Mouse (Mus musculus): ENCODE measurements around the gene Acot8. TPM values are rescaled to one million over a fixed set of nuclear protein-coding genes. Genes with fewer than 3 reads are reported as not detected.

The Acot8 gene
- polyA plus RNA-seq, 1 experiment: 7.0 TPM

- Histone ChIP-seq H3K9me3 (ENCODE audit: control insufficient read depth, low read length) (no peaks in the 10 kb centered on the region), H3K36me3 (ENCODE audit: control insufficient read depth) (peaks cover 53% of the 10 kb centered on the region), H3K4me3 (replicated peaks) (peak overlapping the region; percentile 2), H3K4me1 (ENCODE audit: control insufficient read depth) (peaks cover 72% of the 10 kb centered on the region), H3K27me3 (ENCODE audit: control insufficient read depth) (peaks cover 38% of the 10 kb centered on the region)
- no peak for TF ChIP-seq GATA1 (IDR thresholded peaks at IDR 0.05; ENCODE audit: low read length)
Observed at GRCm38 (mm10) chr2:164788411-164788810, 16.3 kb downstream of the Acot8 start.

DNA sequence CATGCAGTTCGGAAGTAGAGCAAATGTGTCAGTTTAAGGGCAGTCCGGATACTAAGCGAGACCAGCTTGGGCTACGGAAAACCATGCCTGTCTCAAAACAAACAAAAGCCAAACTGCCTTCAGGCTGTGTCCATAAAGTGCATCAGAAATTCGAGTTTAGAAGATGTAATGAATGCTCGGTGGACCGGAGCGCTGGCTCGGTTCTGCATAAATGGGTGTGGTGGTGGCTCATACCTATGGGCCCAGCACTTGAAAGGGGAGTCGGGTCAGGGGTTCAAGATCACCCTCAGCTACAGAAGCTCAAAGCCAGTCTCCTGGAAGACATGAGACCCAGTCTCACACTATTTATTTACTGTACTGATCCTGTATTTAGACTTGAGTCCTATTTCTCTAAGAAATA lies 16.9 kb downstream of the Acot8 start:
- peaks cover 46% of the 10 kb centered on the region for H3K36me3 ChIP-seq (ENCODE audit: control insufficient read depth)
- peaks cover 66% of the 10 kb centered on the region for H3K4me1 ChIP-seq (ENCODE audit: control insufficient read depth)
- no peak overlapping the region for H3K4me3 ChIP-seq (replicated peaks)
- TF ChIP-seq GATA1 (IDR thresholded peaks at IDR 0.05; ENCODE audit: low read length): no peak
- no peak for TF ChIP-seq TAL1 (IDR thresholded peaks at IDR 0.05; ENCODE audit: low read length)
- H3K27me3 ChIP-seq (ENCODE audit: control insufficient read depth): peaks cover 43% of the 10 kb centered on the region
- H3K9me3 ChIP-seq (ENCODE audit: control insufficient read depth, low read length): no peaks in the 10 kb centered on the region

DNA sequence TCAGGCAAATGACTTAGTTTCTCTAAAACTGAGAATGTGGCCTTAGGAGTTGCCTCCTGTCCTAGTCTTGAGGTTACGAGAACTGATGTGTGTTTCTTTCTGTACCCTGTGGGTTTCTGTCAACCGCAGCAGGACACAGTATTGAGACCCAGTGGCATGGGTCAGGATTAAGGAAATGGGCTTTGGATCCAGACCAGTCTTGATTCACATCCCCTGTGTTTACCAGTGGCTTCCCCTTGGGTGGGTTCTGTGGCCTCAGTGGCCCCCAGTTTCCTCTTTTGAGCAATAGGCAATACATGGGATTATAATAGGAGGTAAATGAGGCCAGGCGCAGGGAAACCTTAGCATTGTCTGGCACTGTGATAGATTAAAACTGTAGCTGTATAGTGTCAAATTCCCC lies 17.6 kb downstream of the Acot8 start:
- H3K36me3 ChIP-seq (ENCODE audit: control insufficient read depth): peaks cover 39% of the 10 kb centered on the region
- H3K9me3 ChIP-seq (ENCODE audit: control insufficient read depth, low read length): no peaks in the 10 kb centered on the region
- peaks cover 50% of the 10 kb centered on the region for H3K27me3 ChIP-seq (ENCODE audit: control insufficient read depth)
- no peak for TF ChIP-seq GATA1 (IDR thresholded peaks at IDR 0.05; ENCODE audit: low read length)
- TF ChIP-seq TAL1 (IDR thresholded peaks at IDR 0.05; ENCODE audit: low read length): no peak
- H3K4me1 ChIP-seq (ENCODE audit: control insufficient read depth): peaks cover 66% of the 10 kb centered on the region
- no peak overlapping the region for H3K4me3 ChIP-seq (replicated peaks)

GRCm38 (mm10) chr2:164786388-164786885 lies 18.2 kb downstream of the Acot8 start:
- H3K4me1 ChIP-seq (ENCODE audit: control insufficient read depth): peaks cover 67% of the 10 kb centered on the region
- no peaks in the 10 kb centered on the region for H3K9me3 ChIP-seq (ENCODE audit: control insufficient read depth, low read length)
- peak overlapping the region; percentile 72 for H3K4me3 ChIP-seq (replicated peaks)
- peaks cover 33% of the 10 kb centered on the region for H3K36me3 ChIP-seq (ENCODE audit: control insufficient read depth)
- TF ChIP-seq TAL1 (IDR thresholded peaks at IDR 0.05; ENCODE audit: low read length) (no peak), GATA1 (IDR thresholded peaks at IDR 0.05; ENCODE audit: low read length) (no peak)
- H3K27me3 ChIP-seq (ENCODE audit: control insufficient read depth): peaks cover 56% of the 10 kb centered on the region

DNA sequence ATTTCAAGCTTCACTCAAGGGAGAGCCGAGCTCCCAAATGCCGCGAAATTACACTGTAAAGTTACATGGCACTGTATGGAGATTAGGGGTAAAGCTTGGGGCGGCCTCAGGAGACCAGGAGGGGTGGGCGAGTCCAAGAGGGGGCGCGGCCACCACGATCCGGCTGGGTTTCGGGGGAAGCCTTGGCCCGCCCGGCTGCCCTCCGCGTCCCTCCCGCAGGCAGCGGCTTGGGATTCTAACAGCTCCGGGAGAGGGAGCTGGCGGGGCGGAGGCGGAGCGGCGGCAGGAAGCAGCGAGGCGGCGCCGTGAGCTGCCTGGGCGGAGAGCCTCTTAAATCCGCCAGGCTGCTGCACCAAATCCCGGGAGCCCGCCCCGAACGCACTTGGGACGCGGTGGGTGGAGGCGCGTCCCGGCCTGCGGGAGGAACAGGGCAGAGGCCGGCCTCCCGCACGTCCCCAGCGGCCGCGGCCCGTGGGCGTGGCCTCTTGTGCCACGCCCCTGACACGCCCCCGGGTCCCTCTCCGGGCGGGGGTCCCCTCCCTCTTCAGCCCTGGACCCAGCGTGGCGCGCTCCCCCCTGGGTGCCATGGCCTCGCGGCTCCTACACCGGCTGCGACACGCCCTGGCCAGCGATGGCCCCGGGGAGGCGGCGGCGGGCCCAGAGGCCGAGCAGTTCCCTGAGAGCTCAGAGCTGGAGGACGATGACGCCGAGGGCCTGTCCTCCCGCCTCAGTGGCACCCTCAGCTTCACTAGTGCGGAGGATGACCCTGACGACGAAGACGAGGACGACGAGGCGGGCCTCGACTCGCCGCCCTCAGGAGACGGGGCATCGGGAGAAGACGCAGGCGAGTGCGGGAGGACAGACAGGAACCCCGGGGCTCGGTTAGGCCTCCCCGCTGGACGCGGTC lies 18.9 kb downstream of the Acot8 start, which contains the start of gene Snx21:
Gene Snx21, plus strand, starts transcription at position 343 of the 907 bp plus-strand sequence.
- Histone ChIP-seq H3K4me3 (replicated peaks) (peak within 1 kb of the TSS; percentile 72), H3K27me3 (ENCODE audit: control insufficient read depth) (peaks cover 60% of the 10 kb centered on the region), H3K36me3 (ENCODE audit: control insufficient read depth) (peaks cover 26% of the 10 kb centered on the region), H3K9me3 (ENCODE audit: control insufficient read depth, low read length) (no peaks in the 10 kb centered on the region), H3K4me1 (ENCODE audit: control insufficient read depth) (peaks cover 62% of the 10 kb centered on the region)
- TF ChIP-seq GATA1 (IDR thresholded peaks at IDR 0.05; ENCODE audit: low read length) (no peak), TAL1 (IDR thresholded peaks at IDR 0.05; ENCODE audit: low read length) (no peak)

DNA sequence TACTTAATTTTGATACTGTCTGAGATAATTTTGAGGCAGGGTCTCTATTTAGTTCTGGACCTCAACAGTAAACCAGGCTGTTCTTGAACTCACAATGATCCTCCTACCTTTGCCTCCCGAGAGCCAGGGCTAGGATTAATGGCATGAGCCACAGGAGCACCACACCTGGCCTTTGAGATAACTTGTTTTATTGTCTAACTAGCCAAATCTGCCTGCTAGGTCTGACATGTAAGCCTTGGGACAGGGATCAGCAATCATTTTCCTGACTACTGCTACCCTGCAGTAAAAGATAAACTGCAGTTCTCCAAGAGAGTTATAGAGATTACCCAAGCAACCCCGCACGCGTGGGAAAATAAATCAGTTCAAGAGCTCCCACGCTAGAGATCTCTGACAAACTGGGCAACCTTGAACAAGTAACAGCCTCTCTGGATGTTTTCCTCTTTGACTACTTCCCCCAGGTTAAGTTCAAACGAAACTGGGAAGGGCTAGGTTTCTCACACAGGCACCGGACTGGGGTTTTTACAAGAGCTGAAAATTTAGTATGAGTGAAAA lies 19.7 kb downstream of the Acot8 start:
- Histone ChIP-seq H3K4me1 (ENCODE audit: control insufficient read depth) (peaks cover 55% of the 10 kb centered on the region), H3K9me3 (ENCODE audit: control insufficient read depth, low read length) (no peaks in the 10 kb centered on the region), H3K27me3 (ENCODE audit: control insufficient read depth) (peaks cover 66% of the 10 kb centered on the region), H3K36me3 (ENCODE audit: control insufficient read depth) (peaks cover 18% of the 10 kb centered on the region), H3K4me3 (replicated peaks) (peak overlapping the region; percentile 72)
- TF ChIP-seq GATA1 (IDR thresholded peaks at IDR 0.05; ENCODE audit: low read length): no peak
- TF ChIP-seq TAL1 (IDR thresholded peaks at IDR 0.05; ENCODE audit: low read length): no peak

DNA sequence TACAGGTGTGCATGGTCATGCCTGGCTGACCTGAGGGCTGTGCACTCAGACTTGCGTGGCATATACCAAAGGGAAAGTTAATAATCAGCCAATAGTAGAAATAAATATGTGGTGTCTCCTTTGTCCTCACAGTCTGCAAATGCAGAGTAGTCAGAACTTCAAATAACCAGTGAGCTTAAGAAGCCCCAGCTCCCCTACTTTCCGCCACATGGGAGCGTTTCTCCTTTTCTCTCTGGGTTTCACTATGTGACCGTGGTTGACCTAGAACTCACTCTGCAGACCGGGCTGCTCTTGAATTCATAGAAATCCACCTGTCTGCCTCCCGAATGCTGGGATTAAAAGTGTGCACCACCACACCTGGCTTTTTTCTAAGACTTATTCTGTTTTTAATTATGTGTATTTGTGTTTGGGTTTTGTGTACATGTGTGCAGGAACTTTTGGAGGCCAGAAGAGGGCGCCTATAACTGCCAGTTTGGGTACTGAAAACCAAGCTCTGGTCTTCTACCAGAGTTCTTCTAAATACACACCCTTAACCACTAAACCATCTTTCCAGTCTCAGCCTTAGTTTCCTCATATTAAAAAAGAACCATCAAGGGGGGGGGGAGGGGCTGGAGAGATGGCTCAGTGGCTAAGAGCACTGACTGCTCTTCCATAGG lies 20.6 kb downstream of the Acot8 start:
- no peak overlapping the region for H3K4me3 ChIP-seq (replicated peaks)
- H3K4me1 ChIP-seq (ENCODE audit: control insufficient read depth): peaks cover 54% of the 10 kb centered on the region
- peaks cover 75% of the 10 kb centered on the region for H3K27me3 ChIP-seq (ENCODE audit: control insufficient read depth)
- no peaks in the 10 kb centered on the region for H3K9me3 ChIP-seq (ENCODE audit: control insufficient read depth, low read length)
- H3K36me3 ChIP-seq (ENCODE audit: control insufficient read depth): peaks cover 12% of the 10 kb centered on the region
- TF ChIP-seq TAL1 (IDR thresholded peaks at IDR 0.05; ENCODE audit: low read length): no peak
- TF ChIP-seq GATA1 (IDR thresholded peaks at IDR 0.05; ENCODE audit: low read length): no peak

GRCm38 (mm10) chr2:164781876-164782275 lies 22.8 kb downstream of the Acot8 start:
- Histone ChIP-seq H3K27me3 (ENCODE audit: control insufficient read depth) (peaks cover 93% of the 10 kb centered on the region), H3K36me3 (ENCODE audit: control insufficient read depth) (no peaks in the 10 kb centered on the region), H3K4me1 (ENCODE audit: control insufficient read depth) (peaks cover 38% of the 10 kb centered on the region)

More at GRCm38 (mm10) chr2:164781876-164782275, 22.8 kb downstream of the Acot8 start:
- H3K4me3 ChIP-seq (replicated peaks): no peak overlapping the region
- H3K9me3 ChIP-seq (ENCODE audit: control insufficient read depth, low read length): peaks cover 4% of the 10 kb centered on the region; the same call in 1 of the 2 replicates
- TF ChIP-seq TAL1 (IDR thresholded peaks at IDR 0.05; ENCODE audit: low read length) (no peak), GATA1 (IDR thresholded peaks at IDR 0.05; ENCODE audit: low read length) (no peak)

Measured in erythroblast, embryonic 14.5 days (primary cell).